Mouse (Mus musculus) kidney, embryonic 15.5 days (tissue): ENCODE measurements at regions not wholly inside any gene's neighbourhood (a gene's known extent, or its start where the extent isn't known, plus 50 kb on each side); places are given as distances from the start of the nearest gene placed in this dataset. TPM values are rescaled to one million over a fixed set of nuclear protein-coding genes. Genes with fewer than 3 reads are reported as not detected.

ENCODE experiments used
- microRNA-seq: library from miRNA; unstranded; fragments of <30 nt; microRNA quantifications from one replicate; pipeline ENCODE4, GENCODE M21; 2016

Small RNAs in the stretch of these regions (microRNA-seq; reads per million reads assigned to microRNA genes)
- gene Gm44488: not detected
